ENCODE assay signal across 9 mouse cellular contexts in the genomic region with DNA sequence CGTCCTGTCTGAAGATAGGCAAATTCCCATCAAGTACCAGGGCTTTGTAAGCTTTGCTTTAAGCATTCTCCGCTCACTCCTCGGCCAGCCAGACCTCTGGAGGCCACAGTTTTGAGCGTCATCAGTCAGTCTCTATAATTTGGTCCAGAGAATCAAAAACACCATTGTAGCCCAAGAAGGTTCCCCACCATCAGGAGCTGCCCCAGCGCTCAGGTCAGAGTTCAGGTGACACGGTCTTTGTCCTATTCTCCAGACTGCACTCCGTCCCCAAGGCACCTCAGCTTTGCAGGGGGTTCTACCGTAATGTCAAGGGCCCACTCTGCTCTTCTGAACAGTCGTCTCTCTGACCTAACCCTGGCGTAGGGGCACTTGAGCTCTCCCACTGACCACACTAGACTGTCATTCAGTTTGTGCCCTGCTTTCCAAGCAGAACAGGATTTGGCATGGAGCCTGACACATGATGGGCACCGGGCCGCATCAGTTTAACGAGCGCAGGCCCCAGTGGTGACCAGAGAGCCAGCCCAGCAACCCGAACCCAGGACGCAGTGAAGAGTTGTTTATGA. TPM values are rescaled to one million over a fixed set of nuclear protein-coding genes. Genes with fewer than 3 reads are reported as not detected.
A peak's percentile ranks its signal among the peaks of the same experiment; 100 is the strongest.
DNase-seq lines count a peak whose midpoint lies in the region; ATAC-seq lines count a peak whose summit lies in the region.
"Had no signal": no experiment of that assay in that cellular context is flagged by ENCODE, and none has a peak within 500 bp of the region (broad histone marks: within the 10 kb centered on the region; RNA-seq: fewer than 3 reads in every experiment).

No protein-coding gene starts in this region.

- intact Hi-C loops in heart, postnatal 36 days (cut with DNase I) = loop anchor here (10.0 kb wide), 1 partner anchor 301 kb away; no protein-coding TSS in a partner anchor

- H3K9me3 ChIP-seq in embryonic facial prominence, embryonic 14.5 days (ENCODE audit: control insufficient read depth, low read length) = no peaks in the 10 kb centered on the region
- H3K9me3 ChIP-seq in limb, embryonic 12.5 days = no peaks in the 10 kb centered on the region
- H3K9me3 ChIP-seq in midbrain, embryonic 15.5 days = no peaks in the 10 kb centered on the region

- peak overlapping the region; percentile 89 for H3K27ac ChIP-seq in embryonic facial prominence, embryonic 14.5 days (replicated peaks; ENCODE audit: low read depth, low read length)
- H3K27ac ChIP-seq in limb, embryonic 12.5 days = peak overlapping the region; percentile 92
- peak overlapping the region; percentile 91 for H3K27ac ChIP-seq in midbrain, embryonic 15.5 days

- H3K9ac ChIP-seq in embryonic facial prominence, embryonic 14.5 days (ENCODE audit: low read depth, low read length) = peak overlapping the region; percentile 90
- H3K9ac ChIP-seq in limb, embryonic 12.5 days (replicated peaks) = peak overlapping the region; percentile 92
- peak overlapping the region; percentile 94 for H3K9ac ChIP-seq in midbrain, embryonic 15.5 days

- peak; percentile 14 for ATAC-seq in embryonic facial prominence, embryonic 14.5 days (ENCODE audit: low read depth)
- ATAC-seq in limb, embryonic 12.5 days (ENCODE audit: insufficient number of reproducible peaks, insufficient read depth, low FRiP score, low TSS enrichment, low read depth) = peak; percentile 15; the same call in 1 of the 2 replicates
- peak; percentile 61 for ATAC-seq in midbrain, embryonic 15.5 days (replicated peaks)

- H3K36me3 ChIP-seq in embryonic facial prominence, embryonic 14.5 days (ENCODE audit: control insufficient read depth, insufficient read depth, low read length) = no peaks in the 10 kb centered on the region
- H3K36me3 ChIP-seq in limb, embryonic 12.5 days = no peaks in the 10 kb centered on the region
- no peaks in the 10 kb centered on the region for H3K36me3 ChIP-seq in midbrain, embryonic 15.5 days (replicated peaks)

- H3K4me2 ChIP-seq in embryonic facial prominence, embryonic 14.5 days (ENCODE audit: low read depth, low read length) = peak overlapping the region; percentile 88
- peak overlapping the region; percentile 83 for H3K4me2 ChIP-seq in limb, embryonic 12.5 days
- H3K4me2 ChIP-seq in midbrain, embryonic 15.5 days = peak overlapping the region; percentile 73

- H3K27me3 ChIP-seq in embryonic facial prominence, embryonic 14.5 days (replicated peaks; ENCODE audit: control insufficient read depth, insufficient read depth, low read length) = peaks cover 3% of the 10 kb centered on the region; the same call in 1 of the 2 replicates
- peaks cover 28% of the 10 kb centered on the region for H3K27me3 ChIP-seq in limb, embryonic 12.5 days
- H3K27me3 ChIP-seq in midbrain, embryonic 15.5 days (replicated peaks) = peaks cover 8% of the 10 kb centered on the region; the same call in 1 of the 2 replicates

- peak overlapping the region; percentile 80 for H3K4me3 ChIP-seq in embryonic facial prominence, embryonic 14.5 days (ENCODE audit: low read depth, low read length)
- H3K4me3 ChIP-seq in limb, embryonic 12.5 days (replicated peaks) = peak overlapping the region; percentile 80
- peak overlapping the region; percentile 79 for H3K4me3 ChIP-seq in midbrain, embryonic 15.5 days

- 8% methylated on average over 16 of the region's 16 CpGs for WGBS in embryonic facial prominence, embryonic 14.5 days
- 15% methylated on average over 16 of the region's 16 CpGs for WGBS in limb, embryonic 12.5 days
- WGBS in midbrain, embryonic 15.5 days = 8% methylated on average over 16 of the region's 16 CpGs

- H3K4me1 ChIP-seq in embryonic facial prominence, embryonic 14.5 days (ENCODE audit: control insufficient read depth, insufficient read depth, low read length) = peaks cover 19% of the 10 kb centered on the region
- peaks cover 30% of the 10 kb centered on the region for H3K4me1 ChIP-seq in limb, embryonic 12.5 days (replicated peaks)
- peaks cover 35% of the 10 kb centered on the region for H3K4me1 ChIP-seq in midbrain, embryonic 15.5 days

- peak; percentile 49 for DNase-seq in embryo, embryonic 11 days
- no peak for DNase-seq in embryo, embryonic 9.5 days (ENCODE audit: extremely low spot score)
- DNase-seq in adipocyte (ENCODE audit: low spot score) = peak; percentile 60
- peak; percentile 43 for DNase-seq in embryonic facial prominence, embryonic 14.5 days (ENCODE audit: low spot score)
- DNase-seq in heart, postnatal 36 days = peak; percentile 39 to 43
- DNase-seq in spleen, postnatal 10 days (ENCODE audit: low spot score in 2 of 2) = no peak

RNA-seq across cellular contexts. Expression of a gene that starts 1.5 kb away (rescaled TPM):
- polyA plus RNA-seq in embryonic facial prominence, embryonic 14.5 days (2014; fragmentation: Nextera tagmentation; extraction: Ambion mirVana) = 22.9 and 30.6 TPM in 2 replicates
- 1 to 10 TPM; 5.2 to 6.5 TPM for total RNA-seq in heart, postnatal 36 days (2021)
- 16.6 and 21.9 TPM in 2 replicates for polyA plus RNA-seq in limb, embryonic 12.5 days (2016; fragmentation: Nextera tagmentation; extraction: Ambion mirVana)
- 64.2 and 64.3 TPM in 2 replicates for polyA plus RNA-seq in midbrain, embryonic 15.5 days (2015; fragmentation: Nextera tagmentation; extraction: Ambion mirVana)

RNA-seq across cellular contexts. Expression of a gene that starts 15.6 kb away (rescaled TPM):
- polyA plus RNA-seq in embryonic facial prominence, embryonic 14.5 days (2014; fragmentation: Nextera tagmentation; extraction: Ambion mirVana) = 0.41 and 3.3 TPM in 2 replicates
- total RNA-seq in heart, postnatal 36 days (2021) = not detected
- not detected in 2 replicates for polyA plus RNA-seq in limb, embryonic 12.5 days (2016; fragmentation: Nextera tagmentation; extraction: Ambion mirVana)
- polyA plus RNA-seq in midbrain, embryonic 15.5 days (2015; fragmentation: Nextera tagmentation; extraction: Ambion mirVana) = 0.30 and 1.1 TPM in 2 replicates
- total RNA-seq: gastrocnemius, postnatal 36 days had no signal

Comparison
In these comparisons a context has a peak if more than half of its experiments do, and no peak if none do; other contexts are left out.
1. DNase-seq: peak in embryo, embryonic 11 days (single experiment), adipocyte (single experiment), embryonic facial prominence, embryonic 14.5 days (single experiment) and heart, postnatal 36 days (2 of 2); none in embryo, embryonic 9.5 days (single experiment) and spleen, postnatal 10 days (0 of 2).
2. Peak in every context shown above with its lines, with median percentiles within 50 percentile points of each other: ATAC-seq, H3K27ac ChIP-seq, H3K4me2 ChIP-seq, H3K4me3 ChIP-seq and H3K9ac ChIP-seq.